Mouse (Mus musculus) effector memory CD4-positive, alpha-beta T cell, adult 7 months (primary cell): ENCODE results near the gene Dusp2. TPM values are rescaled to one million over a fixed set of nuclear protein-coding genes. Genes with fewer than 3 reads are reported as not detected.

ENCODE experiments used
- polyA plus RNA-seq: library from polyadenylated mRNA; unstranded; fragments of 100-300 nt; shearing (Covaris generic); gene quantifications from one replicate; pipeline ENCODE4 v1.2.1, GENCODE M21; 2017

The Dusp2 gene
- polyA plus RNA-seq: 1,044 TPM

GRCm38 (mm10) chr2:127335767-127336496 is at the start of gene Dusp2:
Gene Dusp2 (plus strand): TSS chr2:127336159.

GRCm38 (mm10) chr2:127338416-127338815 is 2.5 kb downstream of the Dusp2 start, which contains the start of gene Astl:
Gene Astl (plus strand): TSS chr2:127338639.

GRCm38 (mm10) chr2:127362459-127363281 is 26.7 kb downstream of the Dusp2 start, which contains the start of gene Adra2b:
Gene Adra2b (plus strand): TSS chr2:127363208.

Other genes starting within 250 kb of the Dusp2 start
- gene Ncaph, start 202.2 kb upstream of the Dusp2 start, polyA plus RNA-seq: 2.9 TPM
- gene Itpripl1, start 192.7 kb upstream of the Dusp2 start, polyA plus RNA-seq: 3.5 TPM
- gene 1810024B03Rik, start 127.9 kb upstream of the Dusp2 start, polyA plus RNA-seq: 0.59 TPM
- 90.0 TPM for gene Snrnp200, start 127.8 kb upstream of the Dusp2 start, polyA plus RNA-seq
- gene Ciao1, start 88.3 kb upstream of the Dusp2 start, polyA plus RNA-seq: 59.5 TPM
- 31.5 TPM for gene Tmem127, start 88.3 kb upstream of the Dusp2 start, polyA plus RNA-seq
- 55.0 TPM for gene Stard7, start 65.9 kb upstream of the Dusp2 start, polyA plus RNA-seq
- 0.32 TPM for gene Astl, start 2.5 kb downstream of the Dusp2 start, polyA plus RNA-seq
- gene Adra2b, start 27.0 kb downstream of the Dusp2 start, polyA plus RNA-seq: 0.22 TPM
- 0.57 TPM for gene Gpat2, start 89.0 kb downstream of the Dusp2 start, polyA plus RNA-seq
- gene Fahd2a, start 108.4 kb downstream of the Dusp2 start, polyA plus RNA-seq: 22.9 TPM
- gene Kcnip3, start 185.9 kb downstream of the Dusp2 start, polyA plus RNA-seq: 0.35 TPM
- gene Prom2, start 205.3 kb downstream of the Dusp2 start, polyA plus RNA-seq: 0.18 TPM